Mouse (Mus musculus): ENCODE measurements around the gene Ebf1.

GRCm38 (mm10) chr11:44681995-44682394, 64.9 kb downstream of the Ebf1 start:
- TF ChIP-seq GATA1 (IDR thresholded peaks at IDR 0.05; ENCODE audit: low read length) = no peak
- TF ChIP-seq TAL1 (IDR thresholded peaks at IDR 0.05; ENCODE audit: low read length) = no peak

Data from erythroblast, embryonic 14.5 days (primary cell).